Mouse (Mus musculus) heart, postnatal 0 days (tissue): ENCODE data around the gene Hnrnpdl.

Source experiments
- CTCF ChIP-seq: IDR thresholded peaks from 2 replicates; pipeline ENCODE4 v1.5.1; 2016; ENCODE audit warnings: antibody characterized with exemption, control low read depth, low read depth
- EP300 ChIP-seq: IDR thresholded peaks from 2 replicates; pipeline ENCODE4 v1.6.1; 2016; ENCODE audit warnings: antibody characterized with exemption, low read depth

GRCm38 (mm10) chr5:99994680-99995079 is 44.8 kb downstream of the Hnrnpdl start:
- TF ChIP-seq EP300 (no peak), CTCF (no peak)
